Comparison of ENCODE assay signal across 38 mouse cellular contexts in genomic region chr3:88090106-88090505, GRCm38 (mm10). TPM values are rescaled to one million over a fixed set of nuclear protein-coding genes. Genes with fewer than 3 reads are reported as not detected.
"Had no signal": no experiment of that assay in that cellular context is flagged by ENCODE, and none has a peak within 500 bp of the region (broad histone marks: within the 10 kb centered on the region; RNA-seq: fewer than 3 reads in every experiment).

No protein-coding gene starts in this region.

- H3K27ac ChIP-seq: heart, embryonic 10.5 days; hindbrain, embryonic 10.5 days; hindbrain, embryonic 13.5 days; hindbrain, embryonic 15.5 days; intestine, embryonic 15.5 days; layer of hippocampus, adult 2 months; left cerebral cortex, adult 2 months; limb, embryonic 10.5 days; limb, embryonic 12.5 days; liver, embryonic 13.5 days; liver, embryonic 15.5 days had no signal

- H3K4me1 ChIP-seq: heart, embryonic 12.5 days; hindbrain, embryonic 10.5 days; hindbrain, embryonic 15.5 days; intestine, embryonic 15.5 days; limb, embryonic 10.5 days; limb, embryonic 12.5 days; liver, embryonic 13.5 days; liver, embryonic 15.5 days had no signal

- H3K4me2 ChIP-seq: heart, embryonic 12.5 days; hindbrain, embryonic 13.5 days; hindbrain, embryonic 15.5 days; intestine, embryonic 15.5 days; limb, embryonic 12.5 days; liver, embryonic 11.5 days; liver, embryonic 13.5 days; liver, embryonic 15.5 days had no signal

- ATAC-seq: inflammation-experienced regulatory T-cells, adult 6 months; intestine, embryonic 15.5 days; intestine, postnatal 0 days had no signal

- H3K36me3 ChIP-seq: hindbrain, embryonic 15.5 days had no signal

- H3K9me3 ChIP-seq: heart, embryonic 10.5 days; heart, embryonic 12.5 days; hindbrain, embryonic 10.5 days; hindbrain, embryonic 13.5 days; hindbrain, embryonic 15.5 days; intestine, embryonic 15.5 days; limb, embryonic 10.5 days; limb, embryonic 12.5 days; liver, embryonic 13.5 days; liver, embryonic 15.5 days had no signal

- H3K9ac ChIP-seq: heart, embryonic 12.5 days; hindbrain, embryonic 13.5 days; hindbrain, embryonic 15.5 days; intestine, embryonic 15.5 days; limb, embryonic 12.5 days; liver, embryonic 13.5 days; liver, embryonic 15.5 days had no signal

- DNase-seq: gastrocnemius, postnatal 25 days; heart, adult 18-20 months; heart, postnatal 10 days; heart, postnatal 4 days; kidney, adult 18-20 months; kidney, adult 8-10 months; kidney, postnatal 10 days; kidney, postnatal 25 days; kidney, postnatal 4 days; liver; liver, embryonic 13.5 days had no signal

- H3K4me3 ChIP-seq: heart, embryonic 10.5 days; heart, embryonic 12.5 days; hindbrain, embryonic 10.5 days; hindbrain, embryonic 13.5 days; hindbrain, embryonic 15.5 days; intestine, embryonic 15.5 days; layer of hippocampus, adult 2 months; left cerebral cortex, adult 2 months; limb, embryonic 10.5 days; limb, embryonic 12.5 days; liver, embryonic 13.5 days; liver, embryonic 15.5 days had no signal

- H3K27me3 ChIP-seq: heart, embryonic 12.5 days; hindbrain, embryonic 13.5 days; hindbrain, embryonic 15.5 days; intestine, embryonic 15.5 days; limb, embryonic 12.5 days; liver, embryonic 13.5 days; liver, embryonic 15.5 days had no signal

RNA-seq across cellular contexts. Expression of gene Ttc24, which starts 12.0 kb away (rescaled TPM):
- total RNA-seq: gastrocnemius, postnatal 25 days; gastrocnemius, postnatal 4 days; granulocyte monocyte progenitor cell, adult 5-6 weeks; heart, adult 18-20 months; heart, adult 8-10 months; heart, postnatal 10 days; heart, postnatal 25 days; heart, postnatal 4 days; layer of hippocampus, adult 2 months; layer of hippocampus, postnatal 10 days; layer of hippocampus, postnatal 25 days; left cerebral cortex, adult 2 months; left cerebral cortex, postnatal 14 days; left cerebral cortex, postnatal 36 days had no signal
- polyA plus RNA-seq: frontal cortex, adult 2 months; heart, embryonic 12.5 days; heart, embryonic 14.5 days; hindbrain, embryonic 10.5 days; hindbrain, embryonic 13.5 days; hindbrain, embryonic 15.5 days; inflammation-experienced regulatory T-cells, adult 6 months; intestine, embryonic 15.5 days; intestine, postnatal 0 days; kidney, embryonic 14.5 days; kidney, embryonic 16.5 days; limb, embryonic 10.5 days; limb, embryonic 12.5 days; limb, embryonic 14.5 days; liver, embryonic 11.5 days; liver, embryonic 13.5 days; liver, embryonic 15.5 days had no signal
